8 mouse cellular contexts compared by ENCODE assay signal in genomic region chr4:135803299-135803698, GRCm38 (mm10). TPM values are rescaled to one million over a fixed set of nuclear protein-coding genes. Genes with fewer than 3 reads are reported as not detected.
DNase-seq lines count a peak whose midpoint lies in the region; TF ChIP-seq lines count a peak whose summit lies in the region.

No protein-coding gene starts in this region.

- H3K36me3 ChIP-seq in testis, adult 2 months (ENCODE audit: control insufficient read depth, insufficient read depth, low read length) = no peaks in the 10 kb centered on the region

- H3K4me1 ChIP-seq in lung, adult 2 months (ENCODE audit: control insufficient read depth, insufficient read depth, low read length) = no peaks in the 10 kb centered on the region
- peaks cover 4% of the 10 kb centered on the region for H3K4me1 ChIP-seq in testis, adult 2 months (ENCODE audit: control insufficient read depth, insufficient read depth, low read length)

- TF ChIP-seq POLR2A in lung, adult 2 months (IDR thresholded peaks at IDR 0.05; ENCODE audit: borderline replicate concordance, extremely low read depth, low read depth, low read length) = no peak
- no peak for TF ChIP-seq POLR2A in testis, adult 2 months (IDR thresholded peaks at IDR 0.05; ENCODE audit: control insufficient read depth, low read depth, low read length)

- no peak overlapping the region for H3K4me3 ChIP-seq in lung, adult 2 months (replicated peaks; ENCODE audit: extremely low read depth, low read depth, low read length)
- H3K4me3 ChIP-seq in testis, adult 2 months (ENCODE audit: control insufficient read depth, low read depth, low read length) = no peak overlapping the region

- TF ChIP-seq CTCF in lung, adult 2 months (IDR thresholded peaks at IDR 0.05; ENCODE audit: insufficient read depth, low read length) = peak; percentile 17; the same call in 1 of the 2 replicates
- TF ChIP-seq CTCF in testis, adult 2 months (IDR thresholded peaks at IDR 0.05; ENCODE audit: control insufficient read depth, insufficient read depth, insufficient replicate concordance, low read depth, low read length) = peak; percentile 78; the same call in 1 of the 2 replicates

- 52% methylated on average over 4 of the region's 4 CpGs for WGBS in lung, adult 2 months

- peak; percentile 50 for DNase-seq in adrenal gland, postnatal 14 days
- DNase-seq in adrenal gland, adult 2 months = no peak
- DNase-seq in lung, adult 2 months = no peak
- DNase-seq in lung, postnatal 25 days (ENCODE audit: low spot score) = no peak
- peak; percentile 25 for DNase-seq in forelimb bud, embryonic 11.5 days (ENCODE audit: low read depth, low spot score)
- no peak for DNase-seq in urinary bladder, postnatal 10 days (ENCODE audit: low spot score)
- no peak for DNase-seq in adrenal gland, adult 18-20 months (ENCODE audit: low spot score in 2 of 2)

- H3K27me3 ChIP-seq in testis, adult 2 months (ENCODE audit: control insufficient read depth, insufficient read depth, low read length) = no peaks in the 10 kb centered on the region

- H3K27ac ChIP-seq in testis, adult 2 months (ENCODE audit: control insufficient read depth, insufficient read depth, low read depth, low read length) = no peak overlapping the region

RNA-seq across cellular contexts. Expression of gene Myom3, which starts 43.8 kb away (rescaled TPM):
- 0.59 and 0.75 TPM in 2 replicates for total RNA-seq in adrenal gland, postnatal 14 days (2021)
- total RNA-seq in adrenal gland, adult 2 months (2021) = under 1 TPM; 0.40 to 0.55 TPM
- polyA plus RNA-seq in adrenal gland, adult 2 months (2012; rRNA removed) = 0.08 and 0.10 TPM in 2 replicates
- 0.44 and 3.1 TPM in 2 replicates for polyA plus RNA-seq in lung, adult 2 months (2012; rRNA removed)
- polyA plus RNA-seq in testis, adult 2 months (2012; rRNA removed) = 0.45 and 0.47 TPM in 2 replicates
- total RNA-seq in adrenal gland, adult 18-20 months (2021) = 1 to 10 TPM in 1 of 2 experiments, under 1 TPM in 1; 0.20 to 1.1 TPM

RNA-seq across cellular contexts. Expression of gene Srsf10, which starts 52.2 kb away (rescaled TPM):
- 119 and 125 TPM in 2 replicates for total RNA-seq in adrenal gland, postnatal 14 days (2021)
- total RNA-seq in adrenal gland, adult 2 months (2021) = 100 to 1,000 TPM in 1 of 2 experiments, 10 to 100 TPM in 1; 84.2 to 139 TPM
- 111 and 117 TPM in 2 replicates for polyA plus RNA-seq in adrenal gland, adult 2 months (2012; rRNA removed)
- 72.6 and 84.9 TPM in 2 replicates for polyA plus RNA-seq in lung, adult 2 months (2012; rRNA removed)
- polyA plus RNA-seq in testis, adult 2 months (2012; rRNA removed) = 72.8 and 76.8 TPM in 2 replicates
- total RNA-seq in adrenal gland, adult 18-20 months (2021) = 100 to 1,000 TPM in 1 of 2 experiments, 10 to 100 TPM in 1; 95.5 to 115 TPM

Comparison
In these comparisons a context has a peak if more than half of its experiments do, and no peak if none do; other contexts are left out.
1. DNase-seq: peak in adrenal gland, postnatal 14 days (single experiment) and forelimb bud, embryonic 11.5 days (single experiment); none in adrenal gland, adult 2 months (single experiment), lung, adult 2 months (single experiment), lung, postnatal 25 days (single experiment), urinary bladder, postnatal 10 days (single experiment) and adrenal gland, adult 18-20 months (0 of 2).